Mouse (Mus musculus) stomach, embryonic 16.5 days (tissue): Measurements from ENCODE around the gene Kif1c. TPM values are rescaled to one million over a fixed set of nuclear protein-coding genes. Genes with fewer than 3 reads are reported as not detected.

Experiments
- ATAC-seq: fragments of 200-750 bp; cut with Nextera tagmentation; 2 replicates; pipeline ENCODE4 v1.8.0; 2017; ENCODE audit warnings: moderate number of reproducible peaks, moderate TSS enrichment; ENCODE audit not compliant: insufficient read depth, low FRiP score
- H3K27ac ChIP-seq: fragments of 300-500 bp; sonication (generic); 2 replicates; pipeline ENCODE4 v1.5.1; 2014; ENCODE audit warnings: low read length
- H3K27me3 ChIP-seq: fragments of 300-500 bp; sonication (generic); 2 replicates; pipeline ENCODE4 v1.6.1; 2014; ENCODE audit warnings: low read length, control low read depth, mixed read lengths; ENCODE audit not compliant: control insufficient read depth, insufficient read depth
- H3K36me3 ChIP-seq: fragments of 300-500 bp; sonication (generic); 2 replicates; pipeline ENCODE4 v1.6.1; 2014; ENCODE audit warnings: low read length; ENCODE audit not compliant: control insufficient read depth, insufficient read depth
- H3K4me1 ChIP-seq: fragments of 300-500 bp; sonication (generic); 2 replicates; pipeline ENCODE4 v1.6.1; 2014; ENCODE audit warnings: low read length, control low read depth, mixed read lengths; ENCODE audit not compliant: control insufficient read depth, insufficient read depth
- H3K4me2 ChIP-seq: fragments of 300-500 bp; sonication (generic); 2 replicates; pipeline ENCODE4 v1.6.1; 2014; ENCODE audit warnings: low read depth, low read length, mixed read lengths
- H3K4me3 ChIP-seq: fragments of 300-500 bp; sonication (generic); replicated peaks from 2 replicates; pipeline ENCODE4 v1.5.1; 2014; ENCODE audit warnings: mild to moderate bottlenecking, low read length
- H3K9ac ChIP-seq: fragments of 300-500 bp; sonication (generic); 2 replicates; pipeline ENCODE4 v1.6.1; 2014; ENCODE audit warnings: low read length
- H3K9me3 ChIP-seq: fragments of 300-500 bp; sonication (generic); replicated peaks from 2 replicates; pipeline ENCODE4 v1.6.1; 2016; ENCODE audit warnings: low read length, control low read depth; ENCODE audit not compliant: control insufficient read depth
- WGBS: fragments of 180-500 bp; shearing (Covaris S2); extraction: QIAGEN DNeasy Blood & Tissue Kit; methylation state at CpG from one replicate; pipeline ENCODE4 v1.1.7; 2014; 5-methylcytosine and 5-hydroxymethylcytosine counted together
- polyA plus RNA-seq: library from polyadenylated mRNA; unstranded; fragments of >200 nt; fragmentation: Nextera tagmentation; extraction: Ambion mirVana; gene quantifications from 2 replicates; pipeline ENCODE4 v1.2.1, GENCODE M21; 2015

Gene Kif1c
- polyA plus RNA-seq, 1 experiment from 2014 or later, result 3.0 TPM

- WGBS, result 84% methylated on average over 6 of the region's 6 CpGs
- no peaks in the 10 kb centered on the region for H3K9me3 ChIP-seq
- no peak overlapping the region for H3K4me2 ChIP-seq
- H3K9ac ChIP-seq, result no peak overlapping the region
- no peaks in the 10 kb centered on the region for H3K27me3 ChIP-seq
- peaks cover 15% of the 10 kb centered on the region for H3K36me3 ChIP-seq
- ATAC-seq, result no peak
- no peak overlapping the region for H3K27ac ChIP-seq
- H3K4me3 ChIP-seq, result no peak overlapping the region
- H3K4me1 ChIP-seq, result peaks cover 10% of the 10 kb centered on the region
Observed at GRCm38 (mm10) chr11:70663957-70664356, 36.4 kb upstream of the Kif1c start.

DNA sequence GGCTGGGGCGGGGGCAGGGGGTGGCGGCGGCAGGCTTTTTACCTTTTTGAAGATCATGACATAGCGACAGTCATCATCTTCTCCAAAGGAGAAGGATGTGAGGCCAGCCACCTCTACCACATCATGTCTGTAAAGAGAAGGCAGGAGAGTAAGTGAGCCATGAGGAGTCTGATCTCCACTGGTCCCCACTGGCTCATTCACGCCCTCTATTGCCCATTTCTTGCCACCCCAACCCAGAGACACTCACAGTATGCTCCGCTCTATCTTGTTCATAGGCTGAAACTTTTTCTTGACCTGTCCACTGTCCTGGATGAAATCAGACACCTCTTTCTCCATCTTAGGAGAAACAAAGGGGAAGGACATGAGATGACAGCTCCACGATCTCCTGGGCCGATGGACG, 35.6 kb upstream of the Kif1c start:
- no peaks in the 10 kb centered on the region for H3K9me3 ChIP-seq
- ATAC-seq, result no peak
- 92% methylated on average over 9 of the region's 9 CpGs for WGBS
- no peak overlapping the region for H3K9ac ChIP-seq
- H3K4me1 ChIP-seq, result peaks cover 10% of the 10 kb centered on the region
- no peak overlapping the region for H3K4me2 ChIP-seq
- peaks cover 15% of the 10 kb centered on the region for H3K36me3 ChIP-seq
- H3K27me3 ChIP-seq, result no peaks in the 10 kb centered on the region
- H3K27ac ChIP-seq, result no peak overlapping the region
- H3K4me3 ChIP-seq, result no peak overlapping the region

GRCm38 (mm10) chr11:70666687-70667086, 33.7 kb upstream of the Kif1c start:
- Histone ChIP-seq H3K9ac (no peak overlapping the region), H3K4me2 (no peak overlapping the region), H3K4me3 (no peak overlapping the region), H3K4me1 (peaks cover 21% of the 10 kb centered on the region), H3K9me3 (no peaks in the 10 kb centered on the region), H3K36me3 (peaks cover 15% of the 10 kb centered on the region), H3K27ac (no peak overlapping the region), H3K27me3 (no peaks in the 10 kb centered on the region)
- ATAC-seq, result no peak
- WGBS, result 93% methylated on average over 8 of the region's 8 CpGs

GRCm38 (mm10) chr11:70667271-70668150, 32.8 kb upstream of the Kif1c start:
- peak overlapping the region; percentile 73 for H3K4me3 ChIP-seq
- no peak for ATAC-seq
- no peaks in the 10 kb centered on the region for H3K27me3 ChIP-seq
- H3K9ac ChIP-seq, result peak overlapping the region; percentile 82
- H3K4me2 ChIP-seq, result peak overlapping the region; percentile 94
- peaks cover 21% of the 10 kb centered on the region for H3K4me1 ChIP-seq
- no peaks in the 10 kb centered on the region for H3K9me3 ChIP-seq
- peaks cover 15% of the 10 kb centered on the region for H3K36me3 ChIP-seq
- WGBS, result 60% methylated on average over 14 of the region's 14 CpGs
- H3K27ac ChIP-seq, result peak overlapping the region; percentile 99

DNA sequence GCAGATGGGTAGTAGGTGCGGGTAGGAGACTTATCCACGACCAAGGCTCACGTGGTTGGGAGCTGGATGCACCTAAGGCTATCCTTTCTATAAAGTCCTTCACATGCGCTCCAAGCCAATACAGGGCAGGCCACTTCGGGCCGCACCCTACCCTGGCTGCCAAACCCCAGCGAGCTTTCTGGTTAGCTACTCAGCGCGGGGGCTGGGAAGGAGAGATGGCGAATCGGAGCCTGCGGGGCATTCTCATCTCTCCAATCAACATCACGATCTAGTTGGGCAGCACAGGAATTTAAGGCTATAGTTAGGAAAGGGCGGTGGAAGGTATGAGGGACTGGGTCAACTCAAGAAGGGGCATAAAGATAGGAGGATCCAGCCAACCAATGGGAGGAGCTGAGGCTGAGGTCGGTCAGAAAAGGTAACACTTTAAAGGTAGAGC, 32.0 kb upstream of the Kif1c start:
- WGBS, result under 1% methylated on average over 15 of the region's 15 CpGs
- peak overlapping the region; percentile 94 for H3K4me2 ChIP-seq
- H3K4me1 ChIP-seq, result peaks cover 21% of the 10 kb centered on the region
- H3K36me3 ChIP-seq, result peaks cover 15% of the 10 kb centered on the region
- H3K9me3 ChIP-seq, result no peaks in the 10 kb centered on the region
- H3K4me3 ChIP-seq, result peak overlapping the region; percentile 73
- H3K27ac ChIP-seq, result peak overlapping the region; percentile 99
- H3K9ac ChIP-seq, result peak overlapping the region; percentile 82
- H3K27me3 ChIP-seq, result no peaks in the 10 kb centered on the region
- ATAC-seq, result peak; percentile 59; the same call in 1 of the 2 replicates

DNA sequence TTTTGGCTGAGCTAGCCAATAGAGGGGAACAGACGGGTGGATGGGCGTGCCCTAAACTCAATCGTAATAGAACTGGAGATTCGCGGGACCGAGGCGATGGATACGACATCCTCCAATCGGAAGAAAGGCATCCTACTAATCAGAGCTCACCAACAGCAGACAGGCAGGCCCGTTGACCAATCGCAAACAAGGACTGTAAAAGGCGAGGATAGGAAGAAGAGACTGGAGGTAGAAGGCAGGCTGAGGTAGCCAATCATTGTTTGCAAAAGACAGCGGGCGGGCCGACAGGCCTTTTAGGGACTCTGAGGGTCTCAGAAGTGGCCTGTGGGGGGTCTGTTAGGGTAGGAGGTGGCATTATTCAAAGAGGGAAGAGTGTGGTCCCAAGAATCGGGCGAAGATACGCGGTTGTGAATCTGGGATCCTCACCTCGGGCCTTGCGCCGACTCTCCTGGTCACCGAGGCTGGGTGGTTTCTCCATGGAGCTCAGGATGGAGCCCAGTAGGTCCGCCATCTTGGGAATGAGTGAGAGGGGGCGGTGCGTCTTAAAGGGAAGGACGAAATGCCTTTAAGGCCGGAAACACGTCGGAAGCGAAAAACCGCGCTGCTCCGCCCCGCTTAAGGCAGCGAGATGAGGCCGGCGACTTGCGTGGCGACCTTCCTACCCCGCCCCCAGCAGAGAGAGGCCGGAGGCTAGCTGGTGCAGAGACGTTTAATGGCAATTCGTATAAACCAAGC, 31.4 kb upstream of the Kif1c start, which contains the start of gene Spag7:
Spag7 (minus strand) TSS at position 646 of the 735 bp plus-strand sequence.
- H3K36me3 ChIP-seq, result peaks cover 11% of the 10 kb centered on the region
- H3K9ac ChIP-seq, result peak within 1 kb of the TSS; percentile 84
- peak within 1 kb of the TSS; percentile 73 for H3K4me3 ChIP-seq
- H3K9me3 ChIP-seq, result no peaks in the 10 kb centered on the region
- peak within 1 kb of the TSS; percentile 99 for H3K27ac ChIP-seq
- under 1% methylated on average over 44 of the region's 44 CpGs for WGBS
- no peaks in the 10 kb centered on the region for H3K27me3 ChIP-seq
- peak within 1 kb of the TSS; percentile 94 for H3K4me2 ChIP-seq
- ATAC-seq, result peak; percentile 96
- H3K4me1 ChIP-seq, result peaks cover 21% of the 10 kb centered on the region

- Histone ChIP-seq H3K9me3 (no peaks in the 10 kb centered on the region), H3K4me2 (peak overlapping the region; percentile 87), H3K4me3 (peak overlapping the region; percentile 73), H3K36me3 (peaks cover 2% of the 10 kb centered on the region; the same call in 1 of the 2 replicates), H3K4me1 (peaks cover 21% of the 10 kb centered on the region), H3K9ac (peak overlapping the region; percentile 84), H3K27ac (peak overlapping the region; percentile 99), H3K27me3 (no peaks in the 10 kb centered on the region)
- ATAC-seq, result peak; percentile 15; the same call in 1 of the 2 replicates
- WGBS, result 0% methylated on average over 31 of the region's 31 CpGs
Observed at GRCm38 (mm10) chr11:70669582-70670345, 30.6 kb upstream of the Kif1c start.

DNA sequence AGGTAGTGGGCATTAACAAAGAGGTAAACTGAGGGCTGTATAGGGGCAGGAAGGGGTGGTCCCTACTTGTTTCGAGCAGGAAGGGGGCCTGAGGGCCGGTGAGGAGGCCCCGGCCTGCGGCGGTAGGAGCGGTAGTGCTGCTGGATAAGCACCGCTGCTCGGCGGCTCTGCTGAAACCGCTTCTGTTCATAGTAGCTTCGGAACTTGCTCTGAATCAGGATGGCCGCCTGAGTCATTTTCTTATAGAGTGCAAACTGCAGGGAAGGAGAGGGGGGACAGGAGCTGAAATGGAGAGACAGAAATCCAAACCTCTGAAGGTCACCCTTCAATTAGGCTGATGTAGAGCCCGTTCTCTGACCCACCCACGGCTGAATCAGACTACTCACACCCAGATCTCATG, 29.9 kb upstream of the Kif1c start:
- no peaks in the 10 kb centered on the region for H3K9me3 ChIP-seq
- H3K4me2 ChIP-seq, result peak overlapping the region; percentile 87
- H3K27ac ChIP-seq, result peak overlapping the region; percentile 99
- ATAC-seq, result no peak
- WGBS, result 35% methylated on average over 14 of the region's 14 CpGs
- H3K36me3 ChIP-seq, result 0 out of 2 replicates have a peak, but pooled peaks cover 5% of the 10 kb centered on the region
- H3K9ac ChIP-seq, result peak overlapping the region; percentile 84
- peaks cover 21% of the 10 kb centered on the region for H3K4me1 ChIP-seq
- H3K27me3 ChIP-seq, result no peaks in the 10 kb centered on the region
- H3K4me3 ChIP-seq, result peak overlapping the region; percentile 73
